Mouse (Mus musculus) testis, postnatal 14 days (tissue): ENCODE results near the gene Trappc3.

Experiments used
- DNase-seq: peaks from one replicate; pipeline ENCODE4 v3.0.0; 2021; ENCODE audit warnings: low spot score

Gene Trappc3

DNA sequence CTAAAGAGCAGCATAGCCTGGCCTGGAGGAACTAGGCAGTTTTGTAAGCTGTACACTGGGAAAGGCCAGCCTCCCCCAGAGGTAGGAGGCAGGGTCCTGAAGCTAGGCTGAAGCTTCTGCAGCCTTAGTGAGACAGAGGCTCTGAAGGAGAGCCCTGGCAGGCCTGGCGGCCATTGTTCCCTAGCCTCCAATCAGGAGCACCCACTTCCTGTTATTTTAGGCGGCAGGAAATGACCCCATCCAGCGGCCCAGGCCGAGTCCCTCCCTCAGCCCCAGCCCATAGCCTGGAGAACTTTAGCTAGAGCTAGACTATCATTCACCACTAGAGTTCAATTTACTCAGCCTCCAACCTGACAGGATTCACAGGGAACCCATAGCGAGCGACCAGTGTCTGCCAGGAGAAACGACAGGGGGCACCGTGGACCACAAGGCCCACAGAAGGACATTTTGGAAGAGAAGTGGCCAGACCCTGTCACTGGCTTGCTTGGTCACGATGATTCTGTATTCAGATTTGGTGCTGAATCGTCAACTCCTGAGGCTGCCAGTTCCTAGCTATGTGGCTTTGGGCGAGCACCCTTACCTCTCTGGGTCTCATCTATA, 10.4 kb upstream of the Trappc3 start:
- no peak for DNase-seq

DNA sequence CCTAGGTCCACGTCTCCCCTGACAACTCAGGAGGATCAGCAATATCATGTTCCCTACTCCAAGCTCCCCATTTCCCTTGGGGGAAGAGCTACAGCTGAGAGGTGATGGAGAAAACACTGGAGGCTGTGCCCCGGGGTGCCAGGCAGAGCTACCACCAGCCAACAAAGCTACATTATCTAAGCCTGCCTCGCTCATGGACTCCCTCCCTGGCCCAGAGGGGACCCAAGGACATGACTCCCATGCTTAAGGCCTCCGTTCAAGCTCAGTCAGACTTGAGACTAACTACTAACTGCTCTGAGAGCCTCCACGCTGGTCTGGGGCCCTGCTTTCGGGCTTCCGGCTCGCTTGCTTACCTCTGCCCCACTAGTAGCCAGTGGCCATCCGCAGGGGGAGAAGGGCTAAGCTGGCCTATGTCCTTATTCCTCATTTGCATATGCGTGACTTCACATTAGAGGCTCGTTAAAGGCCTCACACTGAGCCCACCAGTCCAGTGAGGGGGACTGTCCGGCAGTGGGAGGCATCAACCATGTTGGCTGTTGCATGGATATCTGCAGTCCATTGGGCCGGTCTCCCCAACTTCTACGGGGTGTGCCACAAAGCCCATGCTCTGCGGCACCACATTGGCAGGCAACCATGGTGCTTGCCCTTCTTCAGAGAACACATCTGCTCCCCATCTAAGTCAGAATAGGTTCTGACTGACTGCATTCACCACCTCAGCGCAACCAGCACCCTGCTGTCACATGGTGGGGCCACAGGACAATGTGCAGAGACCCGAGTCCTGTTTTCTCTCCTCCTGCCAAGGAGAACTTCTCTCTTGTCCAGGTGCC, 9.5 kb upstream of the Trappc3 start:
- no peak for DNase-seq

DNA sequence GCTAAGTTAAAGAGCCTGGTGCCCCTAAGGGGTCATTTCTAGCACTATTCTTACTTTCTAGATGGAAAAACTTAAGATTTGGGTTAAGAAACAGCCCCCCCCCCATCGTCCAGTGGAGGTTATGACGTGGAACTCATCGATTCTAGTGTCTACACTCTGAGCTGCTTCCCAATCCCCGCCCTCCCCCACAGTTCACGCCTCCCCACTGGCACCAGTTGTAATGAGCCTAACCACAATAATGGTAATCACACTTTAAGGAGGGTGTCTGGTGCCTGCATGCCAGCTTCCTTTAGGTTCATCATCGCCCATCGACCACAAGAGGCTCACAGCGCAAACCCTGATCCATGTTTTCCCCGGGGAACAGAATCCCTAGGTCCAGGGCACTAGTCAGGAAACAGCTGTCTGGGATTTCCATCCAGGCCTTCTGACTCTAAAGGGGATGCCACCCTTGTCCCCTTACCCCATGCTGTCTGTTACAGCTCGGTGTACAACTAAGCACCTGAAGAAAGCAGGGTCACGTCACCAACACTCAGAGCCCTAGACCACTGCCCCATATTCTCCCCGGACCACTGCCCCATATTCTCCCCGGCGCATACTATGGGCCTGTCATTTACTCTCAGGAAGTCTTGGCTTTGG, 8.4 kb upstream of the Trappc3 start:
- DNase-seq, result no peak

DNA sequence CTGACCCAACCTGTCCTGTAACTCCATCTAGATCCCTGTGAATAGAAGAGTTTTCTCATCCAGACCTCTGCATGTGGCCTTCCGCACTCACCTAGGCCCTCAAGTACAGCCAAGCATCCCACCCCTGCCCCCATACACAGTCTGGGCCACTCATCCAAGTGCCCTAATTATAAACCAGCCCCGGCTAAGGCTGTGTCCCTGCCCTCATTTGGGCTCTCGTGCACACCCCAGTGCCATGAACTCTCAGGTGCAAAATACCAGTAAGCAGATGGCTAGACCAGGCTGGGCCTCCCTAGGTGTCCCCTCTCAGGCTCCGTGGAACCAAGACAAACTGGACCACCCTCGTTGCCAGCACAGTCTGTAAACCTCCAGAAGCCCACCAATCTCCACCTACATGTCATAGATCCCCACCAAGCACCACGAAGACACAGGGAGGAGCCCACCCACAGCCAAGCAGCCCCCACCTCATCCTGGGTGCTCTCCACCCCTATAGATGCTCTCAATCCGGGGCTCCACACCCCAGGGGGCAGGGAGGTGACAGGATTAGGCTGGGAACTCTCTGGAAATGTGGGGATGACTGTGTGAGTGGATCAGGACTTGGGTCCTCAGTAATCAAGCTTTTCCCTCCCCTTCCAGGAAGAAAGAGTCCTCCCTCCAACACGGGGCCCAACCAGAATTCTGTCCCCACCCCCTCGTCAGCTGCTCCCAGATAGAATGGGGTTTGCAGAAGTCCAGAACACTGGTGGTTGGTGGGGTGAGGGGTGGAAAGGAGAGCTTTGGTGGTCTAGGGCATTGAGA, 7.6 kb upstream of the Trappc3 start:
- DNase-seq, result no peak

DNA sequence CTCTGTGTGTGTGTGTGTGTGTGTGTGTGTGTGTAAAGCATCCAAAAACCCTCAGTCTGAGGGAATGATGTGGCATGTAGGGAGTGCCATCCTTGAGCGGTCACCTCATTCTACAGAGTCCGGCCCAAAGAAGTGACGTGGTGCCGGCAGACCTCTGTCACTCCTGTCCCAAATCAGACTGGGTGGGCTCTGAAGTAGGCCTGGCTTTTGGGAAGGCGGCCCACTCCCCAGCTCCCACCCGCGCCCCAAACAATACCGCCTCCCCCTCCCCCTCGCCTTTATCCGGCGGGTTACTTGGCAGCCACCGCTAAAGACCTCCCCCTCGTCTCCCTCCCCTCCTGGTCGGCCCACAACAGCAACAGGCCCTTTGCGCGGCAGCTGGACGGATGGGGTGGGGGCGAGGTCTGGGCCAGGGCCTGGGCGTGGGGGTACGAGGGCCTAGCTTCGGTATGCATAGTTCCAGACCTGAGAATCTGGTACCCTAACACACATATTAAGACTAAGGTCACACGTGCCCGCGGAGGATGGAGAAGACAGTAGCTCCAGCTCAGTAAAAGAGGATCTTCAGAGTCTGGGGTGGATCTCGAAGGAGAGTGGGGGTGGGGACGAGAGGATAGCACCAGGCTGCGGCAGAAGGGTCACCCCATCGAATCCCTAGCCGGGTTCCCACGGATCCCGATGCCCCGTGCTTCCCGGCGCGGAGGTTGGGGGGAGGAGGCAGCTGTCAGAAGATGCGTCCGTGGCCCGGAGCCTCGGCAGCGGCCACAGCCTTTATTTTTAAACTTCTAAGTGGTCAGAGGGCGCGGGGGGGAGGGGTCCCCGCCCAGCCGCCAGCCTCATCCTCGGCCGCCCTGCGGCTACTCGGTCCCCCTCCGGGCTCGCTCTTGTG, 6.8 kb upstream of the Trappc3 start:
- peak; percentile 49 for DNase-seq

DNA sequence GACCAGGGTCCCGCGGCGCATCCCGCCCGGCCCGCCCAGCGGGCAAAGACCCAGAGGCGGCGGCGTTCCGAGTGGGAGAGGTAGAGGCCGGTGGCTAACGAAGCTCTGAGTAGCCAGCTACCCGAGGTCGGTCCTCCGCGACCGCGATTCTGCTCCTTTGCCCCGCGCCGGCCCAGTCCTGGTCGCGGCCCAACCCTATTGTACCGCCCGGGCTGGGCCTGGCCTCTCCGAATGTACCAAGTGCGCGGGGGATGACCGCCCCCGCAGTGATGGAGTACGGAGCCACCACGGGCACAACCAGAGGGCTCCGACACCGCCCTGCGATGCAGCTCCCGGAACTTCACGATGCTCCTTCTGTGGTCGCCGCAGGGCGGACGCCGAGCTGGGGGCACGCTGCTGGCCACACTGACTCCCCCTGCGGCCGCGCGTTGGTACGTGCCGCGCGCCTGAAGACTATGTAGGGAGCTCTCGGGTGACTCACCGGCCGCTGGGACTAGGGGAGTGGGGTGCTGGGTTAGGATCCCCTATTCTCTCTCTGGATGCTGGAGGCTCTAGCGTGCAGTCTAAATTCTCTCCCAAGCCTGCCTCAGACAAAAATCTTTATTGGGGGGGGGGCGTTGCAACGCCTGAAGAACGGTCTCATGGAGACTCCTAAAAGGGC, 5.9 kb upstream of the Trappc3 start, which contains the start of gene Map7d1:
Map7d1 (minus strand) TSS at position 213 of the 661 bp plus-strand sequence.
- DNase-seq, result peak; percentile 85

DNA sequence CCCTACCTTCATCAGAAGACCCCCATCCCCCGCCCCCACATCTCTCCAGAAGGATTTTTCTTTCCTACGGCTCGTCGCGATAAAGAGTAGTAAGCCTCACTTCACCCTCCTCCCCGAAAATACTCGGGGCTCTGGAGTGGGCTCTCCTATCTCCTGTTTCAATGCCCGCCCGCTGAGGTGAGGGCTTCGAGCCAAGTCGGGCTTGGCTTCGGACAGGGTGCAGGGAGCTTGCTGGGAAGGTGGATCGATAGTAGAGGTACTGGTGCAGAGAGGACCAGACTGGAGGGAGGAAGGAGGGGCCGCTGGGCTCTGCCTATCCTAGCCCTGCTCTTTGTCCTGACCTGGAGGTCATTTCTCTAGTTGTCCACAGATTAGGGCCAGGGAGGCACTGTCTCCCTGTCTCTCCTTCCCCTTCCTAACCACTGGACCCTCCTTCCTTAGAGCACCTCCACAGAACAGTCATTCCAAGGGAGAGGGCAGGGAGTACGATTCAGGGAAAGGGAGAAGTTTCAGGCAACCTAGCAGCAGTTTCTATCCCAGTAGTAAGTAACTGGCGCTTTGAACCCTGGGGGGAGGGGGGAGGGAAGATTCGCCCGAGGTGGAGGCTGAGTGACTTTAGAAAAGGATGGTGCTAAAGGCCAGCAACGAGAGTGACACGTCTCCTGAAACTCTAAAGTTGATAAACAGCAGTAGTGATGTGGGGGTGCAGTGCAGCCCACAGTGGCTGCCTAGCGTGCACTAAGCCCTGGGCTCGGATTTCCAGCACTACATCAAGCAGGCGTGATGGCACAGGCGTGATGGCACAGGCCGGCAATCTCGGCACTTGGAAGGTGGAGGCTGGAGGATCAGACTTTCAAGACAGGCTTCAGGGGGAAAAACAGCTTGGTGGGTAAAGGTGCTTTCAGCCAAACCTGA, 4.9 kb upstream of the Trappc3 start:
- DNase-seq, result peak; percentile 46

DNA sequence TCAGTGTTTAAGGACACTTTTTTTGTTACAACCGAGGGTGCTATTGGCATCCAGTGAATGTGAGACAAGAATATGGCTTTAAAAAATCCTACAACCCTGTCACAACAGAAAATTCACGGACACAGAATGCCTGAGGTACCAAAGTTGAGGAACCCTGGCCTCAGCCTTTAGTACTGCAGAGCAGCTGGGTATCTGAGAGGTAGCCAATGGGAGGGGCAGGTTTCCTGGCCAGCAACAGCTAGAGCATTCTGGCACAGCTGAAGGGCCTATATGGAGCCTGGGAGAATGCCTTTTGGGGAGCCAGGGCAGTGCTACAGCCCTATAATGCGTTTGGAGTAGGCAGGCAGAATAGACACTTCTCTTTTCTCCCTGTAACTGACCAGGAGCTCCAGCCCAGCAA, 3.1 kb upstream of the Trappc3 start:
- no peak for DNase-seq

DNA sequence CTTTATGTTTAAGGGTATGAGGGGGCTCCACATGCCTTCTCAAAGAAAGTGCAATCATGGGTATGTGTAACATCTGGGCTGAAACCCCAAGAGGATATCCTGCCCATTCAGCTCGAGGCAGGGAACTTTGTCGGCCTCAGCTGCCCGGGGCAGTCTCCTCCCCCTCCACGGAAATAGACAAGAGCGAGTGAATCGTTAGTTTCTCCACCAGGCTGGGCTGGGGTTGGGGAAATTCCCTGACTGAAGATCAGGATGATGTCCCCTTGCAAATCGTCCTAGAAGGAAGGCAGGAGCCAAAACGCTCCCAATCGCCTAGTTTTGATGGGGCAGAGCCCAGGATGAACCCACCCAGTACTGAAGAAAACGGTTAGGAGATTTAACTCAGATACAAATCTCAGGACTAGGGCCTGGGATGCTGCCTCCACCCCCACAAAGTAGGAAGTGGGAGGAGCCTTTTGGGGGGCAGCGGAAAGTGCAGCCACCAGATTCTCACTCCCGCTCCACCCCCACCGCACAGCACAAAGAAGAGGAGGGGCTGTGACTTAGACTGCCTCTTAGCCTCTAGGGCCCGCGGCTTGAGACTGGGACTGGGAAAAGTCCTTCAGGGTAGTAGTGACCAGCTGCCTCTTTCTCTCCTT, 2.5 kb upstream of the Trappc3 start:
- DNase-seq, result peak; percentile 77

DNA sequence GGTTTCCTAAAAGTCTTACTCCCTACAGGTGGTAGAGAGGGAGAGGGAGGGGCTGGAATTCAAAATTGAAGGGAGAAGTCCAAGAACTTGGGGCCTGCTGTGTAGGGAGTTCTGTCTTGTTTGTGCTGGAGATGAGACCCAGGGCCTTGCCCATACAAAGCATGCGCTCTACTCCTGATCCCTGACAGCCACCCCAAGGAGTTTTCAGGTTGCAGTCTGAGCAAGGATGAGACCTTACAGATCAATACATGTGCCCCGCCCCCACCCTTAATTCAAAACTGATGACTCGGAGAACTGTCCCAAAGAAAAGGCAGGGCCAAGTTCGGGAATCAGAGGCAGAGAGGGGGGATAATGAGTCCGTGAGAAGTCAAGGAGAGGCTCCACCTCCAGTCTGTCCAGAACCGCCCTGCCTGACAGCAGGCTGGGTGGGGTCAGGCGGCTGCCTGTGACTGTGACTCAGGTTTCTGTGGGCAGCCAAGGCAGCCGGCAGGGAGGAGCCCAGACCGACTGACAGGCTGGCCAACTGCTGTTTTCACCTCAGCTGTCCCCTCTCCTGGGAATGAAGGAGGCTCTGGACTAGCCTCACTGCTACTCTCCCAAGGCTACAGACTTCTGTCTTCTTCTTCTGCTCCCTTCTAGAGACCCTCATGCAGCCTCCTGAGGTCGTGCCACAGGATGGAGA, 1.5 kb upstream of the Trappc3 start:
- peak; percentile 75 for DNase-seq

DNA sequence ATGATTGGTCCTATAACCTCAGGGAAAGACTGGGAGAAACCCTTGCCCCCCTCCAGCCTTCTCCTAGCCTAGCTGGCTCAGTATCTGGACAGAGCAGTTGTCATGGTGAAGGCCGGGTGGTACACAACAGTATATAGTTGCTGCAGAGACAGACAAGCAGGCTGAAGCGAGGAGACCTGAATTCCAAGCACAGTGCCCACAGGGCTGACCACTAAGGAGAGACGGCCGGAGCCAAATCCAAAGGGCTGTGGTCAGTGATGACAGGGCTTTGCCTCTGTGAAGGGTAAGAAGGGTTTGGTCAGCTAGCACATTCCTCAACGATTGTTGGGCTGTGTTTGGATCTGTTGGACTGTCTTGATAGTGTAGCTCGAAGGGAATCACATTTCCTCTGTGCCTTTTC, 859 bp upstream of the Trappc3 start:
- no peak for DNase-seq

DNA sequence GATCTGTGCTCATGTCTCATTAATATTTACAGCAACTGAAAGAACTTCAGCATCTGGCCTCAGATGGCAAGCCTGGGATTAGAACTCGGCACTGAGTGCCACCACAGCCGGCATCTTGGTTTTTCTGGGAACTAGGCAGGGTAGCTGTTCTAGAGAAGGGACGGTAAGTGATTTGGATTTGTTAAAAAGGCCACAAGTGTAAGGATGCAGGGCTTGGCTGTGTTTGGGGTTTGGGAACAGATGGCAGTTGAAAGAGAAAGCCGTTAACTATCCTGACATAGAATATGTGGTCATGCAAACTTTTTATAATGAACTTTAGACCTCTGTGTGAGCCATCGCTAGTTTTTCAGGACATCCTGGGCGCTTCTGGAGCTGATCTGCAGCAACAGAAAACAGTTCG, 450 bp upstream of the Trappc3 start:
- DNase-seq, result no peak

DNA sequence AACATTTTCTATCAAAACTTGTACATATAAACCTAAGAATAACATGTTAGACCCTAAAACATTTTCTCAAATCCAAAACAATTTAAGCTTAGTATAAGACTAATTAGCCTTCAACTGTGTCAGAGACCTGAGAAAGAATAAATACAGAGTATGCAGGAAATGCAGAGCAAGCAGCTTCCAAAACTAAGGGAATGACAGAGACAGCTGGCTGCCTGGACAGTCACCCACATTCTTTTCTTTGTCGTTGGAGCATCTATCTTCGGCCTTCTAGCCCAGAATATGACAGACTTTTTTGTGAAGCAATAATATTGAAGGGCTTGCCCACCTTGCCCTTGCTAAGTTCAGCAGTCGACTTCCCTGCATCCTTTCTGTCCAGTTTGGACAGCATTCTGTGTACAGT, 7.2 kb downstream of the Trappc3 start:
- no peak for DNase-seq

DNA sequence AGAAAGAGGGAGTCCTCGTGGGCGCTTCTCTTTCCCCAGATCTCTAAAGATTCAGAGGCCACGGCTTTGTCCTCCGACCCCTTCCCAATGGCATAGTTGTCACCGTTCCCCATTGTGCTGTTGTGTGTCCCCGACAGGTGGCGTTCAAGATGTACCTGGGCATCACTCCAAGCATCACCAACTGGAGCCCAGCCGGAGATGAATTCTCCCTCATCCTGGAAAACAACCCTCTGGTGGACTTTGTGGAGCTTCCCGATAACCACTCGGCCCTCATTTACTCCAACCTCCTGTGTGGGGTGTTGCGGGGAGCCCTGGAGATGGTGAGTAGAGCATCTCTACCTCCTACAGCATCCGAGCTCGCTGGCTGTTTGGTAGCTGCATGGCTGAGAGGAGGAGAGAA, 11.6 kb downstream of the Trappc3 start:
- DNase-seq, result no peak

DNA sequence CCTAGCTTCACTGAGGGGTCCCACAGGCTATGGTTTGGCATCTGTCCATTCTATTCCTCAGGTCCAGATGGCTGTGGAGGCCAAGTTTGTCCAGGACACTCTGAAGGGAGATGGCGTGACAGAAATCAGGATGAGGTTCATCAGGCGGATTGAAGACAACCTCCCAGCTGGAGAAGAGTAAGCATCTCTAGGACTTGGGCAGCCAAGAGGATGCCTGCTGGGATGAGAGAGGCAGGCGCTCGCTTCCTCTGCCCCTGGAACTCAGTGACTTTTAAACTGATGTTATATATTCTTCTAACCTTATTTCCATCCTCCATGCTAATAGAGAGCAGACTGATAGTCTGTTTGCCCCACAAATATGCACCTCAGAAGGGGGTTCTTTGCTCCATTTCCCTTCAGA, 13.0 kb downstream of the Trappc3 start:
- DNase-seq, result no peak

DNA sequence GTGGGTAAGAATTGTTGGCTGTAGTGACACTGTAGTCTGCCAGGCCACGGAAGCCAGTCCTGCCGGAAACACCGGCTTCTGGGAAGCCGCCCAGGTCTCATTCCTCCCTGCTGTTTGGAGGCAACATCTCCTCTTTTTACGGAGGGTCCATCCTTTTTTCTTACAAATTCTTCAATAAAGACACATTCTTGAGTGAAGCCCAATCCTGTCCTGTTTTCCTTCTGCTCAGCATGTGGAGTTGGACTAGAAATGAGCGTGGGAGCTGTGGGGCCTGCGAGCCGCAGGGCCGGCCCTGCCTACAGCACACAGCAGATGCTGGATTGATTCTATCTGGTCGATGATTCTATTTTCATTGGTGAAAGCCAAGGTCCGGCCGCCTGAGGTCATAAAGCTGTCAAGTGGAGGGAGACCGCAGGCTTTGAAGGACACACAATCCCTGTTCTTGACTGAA, 13.6 kb downstream of the Trappc3 start:
- no peak for DNase-seq

DNA sequence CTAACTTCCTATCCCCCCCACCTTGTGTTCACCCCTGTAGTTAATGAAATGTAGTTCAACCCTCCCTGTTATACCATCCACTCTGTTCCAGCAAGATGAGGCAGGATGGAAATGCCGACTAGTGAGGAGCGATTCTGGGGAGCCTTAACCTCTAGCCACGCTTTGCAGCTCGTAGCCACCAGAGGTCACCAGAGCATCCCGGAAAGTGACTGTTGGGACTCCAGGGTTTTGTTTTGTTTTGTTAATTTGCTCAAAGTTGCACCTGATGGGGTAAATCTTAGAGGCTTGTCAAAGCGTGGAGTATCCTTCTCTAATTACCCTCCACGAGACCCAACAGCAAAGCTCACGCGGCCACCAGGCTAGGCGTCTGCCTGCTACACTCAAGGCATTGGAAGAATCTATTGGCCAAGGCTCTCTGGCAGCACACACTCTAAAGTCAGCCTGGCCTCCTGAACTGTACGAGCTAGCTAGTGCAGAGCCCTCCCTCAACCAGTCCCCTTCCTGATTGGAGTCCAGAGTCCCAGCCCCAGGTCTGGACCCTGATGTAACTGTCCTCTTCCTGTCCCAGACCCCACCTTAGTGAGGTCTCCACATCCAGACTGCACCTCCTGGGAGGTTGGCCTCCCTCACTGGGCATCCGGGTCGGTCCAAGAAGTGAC, 15.9 kb downstream of the Trappc3 start:
- DNase-seq, result no peak

DNA sequence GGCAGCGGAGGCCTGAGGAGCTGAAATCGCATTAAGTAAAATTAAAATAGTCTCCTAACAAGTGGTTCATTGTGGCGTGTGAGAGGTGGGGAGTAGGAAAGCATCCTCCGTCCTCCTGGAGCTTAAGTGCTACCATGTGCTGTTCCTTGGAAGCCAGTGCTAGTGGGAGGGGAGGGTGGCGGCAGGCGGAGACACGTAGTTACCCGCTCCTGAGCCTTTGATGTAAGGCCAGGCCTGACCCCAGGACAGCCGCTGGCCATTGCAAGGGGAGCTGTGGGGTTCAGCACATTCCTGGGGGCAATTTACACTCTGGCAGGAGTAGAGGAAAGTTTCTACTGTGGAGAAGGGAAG, 16.4 kb downstream of the Trappc3 start:
- DNase-seq, result no peak
